Mouse (Mus musculus) gastrocnemius, postnatal 4 days (tissue): ENCODE measurements around the gene Dcun1d3. TPM values are rescaled to one million over a fixed set of nuclear protein-coding genes. Genes with fewer than 3 reads are reported as not detected.
A peak's percentile ranks its signal among the peaks of the same experiment; 100 is the strongest.

Source experiments
- DNase-seq, 2 experiments: peaks; one replicate each; pipeline ENCODE4 v3.0.0; 2021 to 2022; ENCODE audit warnings: low spot score in 2 of 2, mixed read lengths in 2 of 2
- long read RNA-seq, 2 experiments: library from polyadenylated mRNA; stranded (forward); transcript quantifications; one replicate each; pipeline ENCODE4 v2.0.0; 2021
- total RNA-seq, 2 experiments: library from RNA; stranded (reverse); gene quantifications; 2 replicates each; pipeline ENCODE4 v1.2.3; 2021

The Dcun1d3 gene
- total RNA-seq = 10 to 100 TPM; 17.6 to 19.8 TPM
- long read RNA-seq, experiment 1, full-length matches to known transcripts = 2 of 6 reads
- long read RNA-seq, experiment 1, partial matches to known transcripts = 1 of 6 reads
- long read RNA-seq, experiment 1, other reads (novel, unspliced or antisense) = 3 of 6 reads
- long read RNA-seq, experiment 2, full-length matches to known transcripts = 9 of 10 reads
- long read RNA-seq, experiment 2, partial matches to known transcripts = 0 of 10 reads
- long read RNA-seq, experiment 2, other reads (novel, unspliced or antisense) = 1 of 10 reads

DNA sequence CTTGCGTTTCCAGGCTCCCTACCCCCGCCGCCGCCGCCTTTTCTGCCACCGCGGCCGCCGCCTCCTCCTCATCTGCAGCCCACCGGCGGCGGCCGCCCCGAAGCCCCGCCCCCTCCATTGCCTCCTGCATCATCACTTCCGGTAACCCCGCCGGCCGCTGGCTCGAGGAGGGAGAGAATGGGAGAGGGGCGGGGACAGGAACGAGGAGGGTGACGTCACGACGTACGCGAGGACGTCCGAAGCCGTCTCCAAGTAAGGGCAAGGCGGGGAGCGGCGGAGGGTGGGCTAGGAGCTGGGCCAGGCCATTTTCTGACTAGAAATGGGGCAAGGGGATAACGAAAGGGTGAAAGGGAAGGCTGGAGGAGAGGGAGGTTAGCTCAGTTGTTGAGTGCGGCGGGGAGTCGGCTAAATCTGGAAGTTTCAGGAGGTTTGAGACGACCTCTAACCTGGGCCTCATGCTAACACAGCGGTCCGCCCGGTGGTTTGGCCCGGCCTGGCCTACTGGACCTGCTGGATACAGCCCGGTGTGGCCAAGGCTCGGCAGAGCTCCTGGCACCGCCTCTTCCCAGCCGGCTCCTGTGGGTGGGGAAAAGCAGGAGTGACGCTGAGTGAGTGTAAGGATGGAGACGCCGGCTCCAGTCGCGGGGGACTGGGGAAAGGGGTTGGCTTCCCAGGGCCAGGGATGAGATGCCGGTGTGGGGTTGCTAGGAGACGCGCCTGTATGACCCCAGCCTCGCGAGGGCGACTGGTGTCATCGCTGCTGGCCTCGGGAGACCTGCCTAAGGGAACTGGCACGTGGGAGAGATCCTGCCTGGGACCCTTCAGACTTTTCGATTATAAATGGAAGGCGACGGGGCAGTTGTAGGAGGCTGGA, at the start of gene Dcun1d3, which contains the start of gene Lyrm1:
Gene Dcun1d3, minus strand, starts transcription at position 660 of the 874 bp plus-strand sequence.
Gene Lyrm1, plus strand, starts transcription at position 223 of the 874 bp plus-strand sequence.
- DNase-seq = peak; percentile 97 to 99

DNA sequence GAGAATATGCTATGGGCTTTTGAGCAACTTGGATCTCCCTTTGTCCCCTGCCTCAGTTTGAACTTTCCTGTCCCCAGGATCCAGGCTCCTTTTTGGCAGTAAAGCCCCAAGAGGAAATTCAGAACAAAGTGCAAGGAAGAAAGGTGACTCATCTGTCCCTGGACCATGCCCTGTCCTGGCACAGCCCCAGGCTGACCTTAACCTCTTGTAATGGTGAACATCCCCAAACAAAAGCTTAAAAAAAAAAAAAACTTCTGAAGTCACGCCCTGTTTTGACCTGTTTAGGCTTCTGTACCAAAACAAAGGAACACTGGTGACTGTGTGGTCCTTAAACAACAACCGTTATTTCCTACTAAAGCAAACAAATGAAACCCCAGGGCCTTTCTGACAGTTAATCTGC, 45.5 kb upstream of the Dcun1d3 start:
- no peak for DNase-seq

DNA sequence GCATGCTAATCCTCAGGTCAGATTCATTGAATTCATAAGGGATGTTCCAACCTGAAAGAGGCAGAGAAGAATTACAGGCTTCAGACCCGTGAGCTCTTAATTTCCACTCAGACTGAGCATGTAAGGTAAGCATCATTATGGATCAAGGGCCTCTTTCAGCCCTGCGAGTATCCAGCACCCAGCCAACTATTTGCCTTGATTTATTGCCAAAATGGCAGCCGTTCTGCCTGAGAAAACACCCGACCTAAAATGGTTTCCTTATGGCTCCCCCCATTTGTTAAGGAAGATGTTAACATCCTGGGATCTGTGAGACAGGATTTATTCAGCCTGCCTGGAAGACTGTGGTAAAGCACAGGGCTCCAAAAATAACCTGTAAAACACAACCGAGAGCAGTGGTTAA, 40.9 kb upstream of the Dcun1d3 start:
- DNase-seq = no peak

DNA sequence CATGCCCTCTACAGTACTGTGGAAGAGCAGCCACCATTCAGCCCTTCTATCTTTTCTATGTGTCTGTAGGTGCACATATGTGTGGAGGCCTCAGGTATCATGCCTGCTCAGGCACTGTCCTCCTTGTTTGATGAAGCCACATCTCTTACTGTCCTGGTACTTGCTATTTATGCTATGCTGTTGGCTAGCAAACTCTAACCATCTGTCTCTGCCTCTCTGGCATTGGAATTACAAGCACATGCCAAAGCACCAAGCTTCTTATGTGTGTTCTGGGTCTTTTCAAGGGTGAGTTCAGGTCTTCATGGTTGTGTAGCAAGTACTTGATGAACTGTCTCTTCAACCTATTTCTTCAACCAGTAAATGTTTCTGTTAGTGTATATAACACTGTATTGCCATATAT, 40.2 kb upstream of the Dcun1d3 start:
- DNase-seq = no peak

DNA sequence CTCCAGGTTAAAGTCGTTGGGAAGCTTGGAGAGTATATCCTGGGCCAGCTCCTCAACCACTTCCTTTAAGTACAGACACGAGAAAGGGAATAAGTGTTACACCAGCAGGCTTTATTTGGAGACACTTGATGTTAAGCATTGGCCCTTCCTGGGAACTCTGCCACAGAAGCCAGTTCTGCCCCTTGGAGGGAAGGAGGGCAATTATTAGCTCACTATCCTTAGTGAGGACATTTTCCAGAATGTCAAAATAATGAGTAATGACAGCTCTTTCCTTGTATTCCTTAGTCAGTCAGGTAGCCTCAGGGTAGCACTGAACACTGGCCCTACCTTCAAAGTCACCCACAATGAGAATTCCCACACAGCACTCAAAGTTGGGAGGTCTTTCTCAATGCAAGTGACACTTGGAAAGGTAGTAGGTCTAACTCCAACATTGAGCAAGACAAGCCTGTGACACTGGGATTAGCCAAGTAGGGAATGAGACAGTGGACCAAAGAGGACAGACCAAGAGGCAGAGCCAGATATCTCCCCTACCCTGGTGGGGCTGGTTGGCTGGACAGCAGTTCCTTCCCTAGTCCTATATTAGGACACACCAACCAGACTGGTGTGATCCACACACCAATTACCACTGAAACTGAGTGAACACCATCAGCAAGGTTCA, 32.8 kb upstream of the Dcun1d3 start:
- no peak for DNase-seq

DNA sequence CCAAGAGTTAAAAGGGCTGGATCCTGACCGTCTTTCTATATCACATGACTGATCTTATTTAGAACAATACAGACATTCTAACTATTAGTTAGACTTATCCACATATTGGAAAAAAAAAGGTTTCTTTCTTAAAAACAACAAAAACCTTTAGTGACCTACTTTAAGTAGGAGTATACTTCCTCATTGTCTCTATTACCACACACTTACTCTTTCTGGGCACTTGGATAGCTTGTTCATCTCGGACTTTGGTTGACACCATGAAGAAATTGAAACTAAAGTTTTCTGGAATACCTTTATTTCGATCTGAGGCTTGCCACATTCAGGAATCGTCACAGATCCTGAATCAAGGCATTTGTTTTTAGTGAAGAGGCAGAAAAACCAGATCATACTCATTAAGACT, 25.0 kb upstream of the Dcun1d3 start:
- no peak for DNase-seq

DNA sequence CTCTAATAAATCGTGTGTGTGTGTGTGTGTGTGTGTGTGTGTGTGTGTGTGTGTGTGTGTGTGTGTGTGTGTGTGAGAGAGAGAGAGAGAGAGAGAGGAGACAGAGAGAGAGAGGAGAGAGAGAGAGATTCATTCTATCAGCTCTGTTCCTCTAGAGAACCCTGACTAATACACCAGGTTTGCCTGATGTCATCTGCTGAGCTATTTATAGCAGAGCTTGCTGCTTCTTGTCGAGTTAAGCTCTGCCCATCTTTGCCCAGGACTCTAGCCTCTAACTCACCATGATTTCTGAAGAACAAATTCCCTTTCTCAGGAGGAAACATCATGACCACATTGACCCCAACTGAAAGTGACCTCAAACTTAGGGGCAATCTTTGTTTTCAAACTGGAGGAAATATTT, 24.4 kb upstream of the Dcun1d3 start:
- no peak for DNase-seq

- DNase-seq = no peak
Observed at GRCm38 (mm10) chr7:119911727-119912126, 15.6 kb upstream of the Dcun1d3 start.

- no peak for DNase-seq
Observed at GRCm38 (mm10) chr7:119906523-119907215, 10.6 kb upstream of the Dcun1d3 start.

- no peak for DNase-seq
Observed at GRCm38 (mm10) chr7:119899386-119900057, 3.4 kb upstream of the Dcun1d3 start.

- no peak for DNase-seq
Observed at GRCm38 (mm10) chr7:119898247-119898856, 2.3 kb upstream of the Dcun1d3 start.

DNA sequence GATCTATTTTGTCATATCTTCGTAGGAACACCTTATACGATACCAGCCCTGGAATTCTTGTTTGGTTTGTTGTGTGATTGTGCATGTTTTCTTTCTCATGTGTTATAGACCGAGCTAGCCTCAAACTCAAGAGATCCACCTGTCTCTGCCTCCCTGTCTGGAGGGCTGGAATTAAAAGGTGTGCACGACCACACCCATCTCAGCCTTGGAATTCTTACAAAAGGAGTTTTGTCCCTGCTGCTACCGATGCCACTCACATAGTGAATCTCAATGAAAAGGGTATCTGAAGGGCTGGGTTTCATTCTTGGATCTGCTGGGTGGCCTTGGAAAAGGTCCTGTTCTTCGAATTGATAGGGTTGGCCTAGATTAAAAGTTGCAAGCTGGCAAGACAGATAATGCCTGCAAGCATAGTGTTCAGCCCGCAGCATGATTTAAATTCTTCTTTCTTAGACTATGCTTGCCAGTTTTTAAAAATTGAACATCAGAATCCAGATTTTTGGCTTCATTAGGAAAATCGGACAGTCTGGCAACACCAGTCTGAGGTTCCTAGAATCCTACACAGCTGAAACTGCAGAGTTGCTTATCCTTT, 1.5 kb upstream of the Dcun1d3 start:
- no peak for DNase-seq

GRCm38 (mm10) chr7:119894818-119895544, 1.1 kb downstream of the Dcun1d3 start:
- no peak for DNase-seq

GRCm38 (mm10) chr7:119892742-119893141, 3.4 kb downstream of the Dcun1d3 start:
- no peak for DNase-seq

GRCm38 (mm10) chr7:119892198-119892597, 3.9 kb downstream of the Dcun1d3 start:
- DNase-seq = no peak

GRCm38 (mm10) chr7:119887887-119888286, 8.2 kb downstream of the Dcun1d3 start:
- no peak for DNase-seq

- no peak for DNase-seq
Observed at GRCm38 (mm10) chr7:119881229-119881628, 14.9 kb downstream of the Dcun1d3 start.

- no peak for DNase-seq
Observed at GRCm38 (mm10) chr7:119880345-119880744, 15.8 kb downstream of the Dcun1d3 start.

DNA sequence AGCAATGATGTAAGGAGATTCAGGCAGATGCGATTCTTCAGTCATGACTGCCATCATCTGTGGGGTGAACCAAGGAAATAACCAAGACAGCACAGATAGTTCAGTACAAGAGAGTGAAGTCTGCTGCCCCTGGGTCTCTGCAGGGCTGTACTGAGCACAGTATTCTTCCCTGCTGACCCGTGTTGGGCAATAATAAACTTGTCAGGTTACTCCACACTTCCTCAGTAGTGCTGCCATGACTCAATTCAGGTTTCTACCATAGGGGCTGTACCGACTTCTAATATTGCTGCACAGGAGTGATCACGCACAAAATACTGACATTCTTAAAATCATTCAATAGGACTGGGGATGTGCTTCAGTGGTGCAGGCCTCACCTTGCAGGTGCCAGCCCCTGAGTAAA, 16.9 kb downstream of the Dcun1d3 start:
- no peak for DNase-seq
